Mouse (Mus musculus) embryonic fibroblast, embryonic 13.5 days (primary cell): Measurements from ENCODE around the gene Camta1.

Experiments
- CTCF ChIP-seq: IDR thresholded peaks from 2 replicates; pipeline ENCODE4 v1.5.1; 2011; ENCODE audit warnings: mild to moderate bottlenecking, control low read depth, low read length, moderate library complexity, borderline replicate concordance; ENCODE audit not compliant: insufficient read depth
- POLR2A ChIP-seq: IDR thresholded peaks from 2 replicates; pipeline ENCODE4 v1.6.1; 2011; ENCODE audit warnings: low read depth, mild to moderate bottlenecking, control low read depth, low read length, moderate library complexity

GRCm38 (mm10) chr4:151703069-151703735, 158.5 kb downstream of the Camta1 start:
- TF ChIP-seq POLR2A (no peak), CTCF (no peak)
